Mouse (Mus musculus): ENCODE measurements around the gene Timp3. TPM values are rescaled to one million over a fixed set of nuclear protein-coding genes. Genes with fewer than 3 reads are reported as not detected.

Timp3 gene
- 1.7 and 2.4 TPM in 2 replicates for total RNA-seq (2017)

DNA sequence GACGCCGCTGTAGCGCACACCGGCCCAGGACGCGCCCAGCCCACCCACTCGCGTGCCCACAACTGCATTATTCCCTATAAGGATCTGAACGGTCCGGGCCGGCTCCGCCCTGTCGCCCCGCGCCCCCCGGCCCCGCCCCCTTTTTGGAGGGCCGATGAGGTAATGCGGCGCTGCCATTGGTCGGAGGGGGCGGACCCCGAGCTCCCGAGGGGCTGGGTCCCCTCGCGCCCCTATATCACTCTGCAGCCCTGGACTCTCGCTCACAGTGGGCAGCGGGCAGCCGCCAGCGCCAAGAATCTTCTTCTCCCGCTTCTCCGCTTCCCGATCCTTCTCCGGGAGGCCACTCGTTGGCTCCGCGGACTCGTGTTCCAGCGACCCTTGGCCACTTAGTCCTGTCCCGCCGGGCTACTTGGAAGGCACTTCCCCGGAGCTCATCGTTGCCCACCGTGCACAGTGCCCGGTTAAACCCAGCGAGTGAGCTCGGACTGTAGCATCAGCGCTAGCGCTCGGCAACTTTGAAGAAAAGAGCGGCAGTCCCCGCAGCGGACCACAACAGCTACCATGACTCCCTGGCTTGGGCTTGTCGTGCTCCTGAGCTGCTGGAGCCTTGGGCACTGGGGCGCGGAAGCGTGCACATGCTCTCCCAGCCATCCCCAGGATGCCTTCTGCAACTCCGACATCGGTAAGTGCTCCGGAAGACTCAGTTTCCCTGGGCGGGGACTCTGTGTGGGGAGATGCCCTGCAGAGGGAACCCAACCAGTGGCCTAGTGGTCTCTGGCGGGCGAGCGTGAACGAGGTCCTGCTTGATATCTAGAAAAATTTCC is at the start of gene Timp3:
Gene Timp3, plus strand, starts transcription at position 80 of the 824 bp plus-strand sequence.
- ATAC-seq (replicated peaks in 1 of 2; ENCODE audit: insufficient read depth in 1 of 2, low FRiP score in 2 of 2, low TSS enrichment in 1 of 2, low read depth in 1 of 2, poor library complexity in 2 of 2, severe bottlenecking in 2 of 2): peak; percentile 11 to 29; a peak in 3 of 4 replicates

DNA sequence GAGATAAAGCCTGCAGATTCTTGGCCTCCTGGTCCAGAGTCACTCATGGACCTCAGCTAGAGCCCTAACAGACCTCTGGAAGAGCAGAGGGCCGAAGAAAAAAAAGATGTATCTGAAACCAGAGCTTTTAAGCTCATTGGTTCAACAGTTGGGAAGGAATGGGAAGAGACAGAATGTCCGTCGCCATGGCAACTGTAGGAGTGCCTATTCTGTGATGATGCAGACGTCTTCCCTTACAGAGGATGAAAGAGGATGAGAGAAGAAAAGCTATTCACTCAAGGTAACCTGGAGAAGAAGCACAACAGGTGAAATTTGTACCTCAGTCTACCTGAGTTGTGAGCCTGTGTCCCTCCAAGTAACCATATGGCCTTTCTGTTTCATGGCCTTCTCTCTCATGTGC is 44.0 kb upstream of the Timp3 start:
- no peak for ATAC-seq (replicated peaks in 1 of 2; ENCODE audit: insufficient read depth in 1 of 2, low FRiP score in 2 of 2, low TSS enrichment in 1 of 2, low read depth in 1 of 2, poor library complexity in 2 of 2, severe bottlenecking in 2 of 2)

DNA sequence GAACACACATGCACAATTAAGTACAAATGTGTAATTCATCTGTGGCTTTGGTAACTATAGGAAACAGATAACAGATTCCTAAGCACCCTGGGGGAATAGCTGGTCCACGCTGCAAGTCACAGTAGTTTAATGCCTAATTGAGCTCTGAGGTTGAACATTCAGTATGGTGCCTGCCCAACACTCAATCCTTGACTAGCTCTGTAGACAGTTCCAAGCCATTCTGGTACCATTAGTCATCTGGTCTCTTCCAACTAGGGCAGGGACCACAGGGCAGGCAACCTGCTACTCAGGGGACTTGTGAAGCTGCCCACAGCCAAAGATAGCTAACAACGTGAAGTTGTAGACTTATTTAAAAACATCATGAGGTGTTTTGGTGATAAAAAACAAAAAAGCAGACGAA is 43.1 kb upstream of the Timp3 start:
- ATAC-seq (replicated peaks in 1 of 2; ENCODE audit: insufficient read depth in 1 of 2, low FRiP score in 2 of 2, low TSS enrichment in 1 of 2, low read depth in 1 of 2, poor library complexity in 2 of 2, severe bottlenecking in 2 of 2): no peak

DNA sequence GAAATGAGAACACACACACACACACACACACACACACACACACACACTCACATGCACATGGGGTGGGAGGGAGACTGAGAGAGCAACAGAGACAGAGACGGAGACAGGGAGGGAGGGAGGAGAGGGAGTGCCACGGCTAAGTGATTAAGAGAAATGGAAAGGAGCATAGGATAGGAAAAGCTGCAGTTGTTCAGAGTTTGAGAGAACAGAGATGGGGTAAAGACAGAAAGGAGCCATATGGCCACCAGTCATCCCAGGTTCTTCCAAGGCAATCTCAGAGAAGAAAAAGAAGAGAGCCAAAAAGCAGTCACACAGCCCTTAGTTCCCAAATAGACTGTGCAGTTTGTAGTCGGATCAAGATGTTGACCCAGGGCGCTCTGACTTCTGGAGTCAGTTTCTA is 42.1 kb upstream of the Timp3 start:
- no peak for ATAC-seq (replicated peaks in 1 of 2; ENCODE audit: insufficient read depth in 1 of 2, low FRiP score in 2 of 2, low TSS enrichment in 1 of 2, low read depth in 1 of 2, poor library complexity in 2 of 2, severe bottlenecking in 2 of 2)

DNA sequence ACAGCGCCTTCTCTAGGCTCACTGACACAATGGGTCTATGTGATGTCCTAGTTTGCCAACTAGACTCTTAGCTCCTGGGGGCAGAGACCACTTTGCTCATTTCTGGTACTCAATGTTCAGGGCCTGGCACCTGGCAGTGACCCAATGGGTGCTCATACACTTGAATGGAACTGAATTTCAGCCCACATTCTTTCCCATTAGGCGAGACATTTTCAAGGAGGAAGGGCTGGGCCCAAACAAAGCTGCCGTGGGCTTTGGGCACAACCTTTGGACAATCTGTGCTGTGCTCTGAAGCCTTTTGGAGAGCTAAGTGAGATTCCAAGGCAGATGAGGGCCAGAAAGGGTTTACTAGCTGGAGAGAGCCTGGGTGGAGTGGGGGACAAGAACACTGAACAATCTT is 41.2 kb upstream of the Timp3 start:
- ATAC-seq (replicated peaks in 1 of 2; ENCODE audit: insufficient read depth in 1 of 2, low FRiP score in 2 of 2, low TSS enrichment in 1 of 2, low read depth in 1 of 2, poor library complexity in 2 of 2, severe bottlenecking in 2 of 2): no peak

DNA sequence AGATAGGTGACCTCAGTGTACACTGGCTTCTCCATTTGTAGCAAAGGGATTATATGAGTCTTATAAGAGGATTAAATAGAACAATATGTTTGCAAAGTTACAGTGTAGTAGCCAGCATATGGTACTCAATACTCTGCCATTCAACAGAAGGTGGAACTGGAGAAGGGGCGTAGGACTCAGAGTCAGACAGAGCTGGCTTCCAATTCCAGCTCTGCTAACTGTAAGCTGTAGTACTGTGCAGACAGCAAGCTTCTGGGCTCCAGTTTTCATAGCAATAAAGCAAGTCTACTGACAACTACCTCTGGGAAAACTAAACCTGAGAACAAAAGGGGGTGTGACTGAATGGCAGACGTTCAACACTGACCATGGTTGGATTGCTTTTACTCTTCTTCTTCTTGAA is 38.4 kb upstream of the Timp3 start:
- ATAC-seq (replicated peaks in 1 of 2; ENCODE audit: insufficient read depth in 1 of 2, low FRiP score in 2 of 2, low TSS enrichment in 1 of 2, low read depth in 1 of 2, poor library complexity in 2 of 2, severe bottlenecking in 2 of 2): no peak

DNA sequence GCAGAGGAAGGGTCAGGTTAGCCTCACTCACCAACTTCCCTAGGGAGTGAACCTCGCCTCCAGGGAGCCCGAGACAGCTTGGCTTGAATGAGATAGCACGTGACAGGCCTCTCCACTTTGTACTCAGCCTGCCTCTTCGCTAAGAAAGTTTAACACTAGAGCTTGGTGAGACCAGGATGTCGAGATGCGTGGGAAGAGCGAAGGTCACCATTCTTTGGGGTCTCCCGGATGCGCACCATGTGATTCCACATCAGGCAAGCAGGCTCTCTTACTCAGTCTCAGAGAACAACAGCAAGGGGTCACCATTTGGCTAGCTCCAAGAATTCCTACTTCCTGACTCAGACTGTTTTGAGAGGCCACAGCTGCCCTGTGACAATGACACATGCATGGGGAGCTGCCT is 35.6 kb upstream of the Timp3 start:
- no peak for ATAC-seq (replicated peaks in 1 of 2; ENCODE audit: insufficient read depth in 1 of 2, low FRiP score in 2 of 2, low TSS enrichment in 1 of 2, low read depth in 1 of 2, poor library complexity in 2 of 2, severe bottlenecking in 2 of 2)

DNA sequence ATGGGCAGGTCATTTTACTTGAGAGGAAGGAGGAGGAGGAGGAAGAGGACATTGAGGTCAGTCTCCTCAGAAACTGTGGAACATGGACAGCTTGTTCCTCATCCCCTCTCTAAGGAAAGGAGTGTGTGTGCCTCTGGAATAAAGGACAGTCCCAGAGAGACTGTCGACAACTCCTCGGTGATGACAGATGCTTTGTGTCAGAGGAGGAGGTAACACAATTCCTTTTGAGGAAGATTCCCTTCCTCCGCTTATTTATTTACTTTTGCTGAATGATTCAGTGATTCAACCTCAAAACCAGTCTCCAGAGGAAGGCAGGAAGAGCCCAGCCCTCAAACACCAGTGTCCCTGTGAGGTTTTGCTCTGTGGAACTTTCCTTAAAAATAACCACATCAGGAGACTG is 29.9 kb upstream of the Timp3 start:
- no peak for ATAC-seq (replicated peaks in 1 of 2; ENCODE audit: insufficient read depth in 1 of 2, low FRiP score in 2 of 2, low TSS enrichment in 1 of 2, low read depth in 1 of 2, poor library complexity in 2 of 2, severe bottlenecking in 2 of 2)

DNA sequence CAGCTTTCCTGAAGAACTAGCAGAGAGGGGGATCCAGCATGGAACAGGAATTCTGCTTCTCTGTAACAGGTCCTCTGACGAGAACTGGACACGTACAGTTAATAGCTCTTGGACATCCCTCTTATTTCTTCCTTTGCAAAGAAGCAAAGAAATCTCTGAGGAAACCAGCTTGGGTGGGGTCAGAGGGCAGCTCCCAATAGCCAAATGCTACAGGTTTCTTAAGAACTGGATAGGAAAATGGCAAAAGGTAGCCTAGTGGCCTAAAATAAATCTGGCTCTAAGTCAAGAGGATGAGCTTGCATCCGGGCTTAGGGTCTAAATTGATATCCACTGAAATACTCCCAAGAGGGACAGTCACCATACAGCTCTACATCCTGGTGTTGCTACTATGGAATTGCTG is 27.3 kb upstream of the Timp3 start:
- no peak for ATAC-seq (replicated peaks in 1 of 2; ENCODE audit: insufficient read depth in 1 of 2, low FRiP score in 2 of 2, low TSS enrichment in 1 of 2, low read depth in 1 of 2, poor library complexity in 2 of 2, severe bottlenecking in 2 of 2)

DNA sequence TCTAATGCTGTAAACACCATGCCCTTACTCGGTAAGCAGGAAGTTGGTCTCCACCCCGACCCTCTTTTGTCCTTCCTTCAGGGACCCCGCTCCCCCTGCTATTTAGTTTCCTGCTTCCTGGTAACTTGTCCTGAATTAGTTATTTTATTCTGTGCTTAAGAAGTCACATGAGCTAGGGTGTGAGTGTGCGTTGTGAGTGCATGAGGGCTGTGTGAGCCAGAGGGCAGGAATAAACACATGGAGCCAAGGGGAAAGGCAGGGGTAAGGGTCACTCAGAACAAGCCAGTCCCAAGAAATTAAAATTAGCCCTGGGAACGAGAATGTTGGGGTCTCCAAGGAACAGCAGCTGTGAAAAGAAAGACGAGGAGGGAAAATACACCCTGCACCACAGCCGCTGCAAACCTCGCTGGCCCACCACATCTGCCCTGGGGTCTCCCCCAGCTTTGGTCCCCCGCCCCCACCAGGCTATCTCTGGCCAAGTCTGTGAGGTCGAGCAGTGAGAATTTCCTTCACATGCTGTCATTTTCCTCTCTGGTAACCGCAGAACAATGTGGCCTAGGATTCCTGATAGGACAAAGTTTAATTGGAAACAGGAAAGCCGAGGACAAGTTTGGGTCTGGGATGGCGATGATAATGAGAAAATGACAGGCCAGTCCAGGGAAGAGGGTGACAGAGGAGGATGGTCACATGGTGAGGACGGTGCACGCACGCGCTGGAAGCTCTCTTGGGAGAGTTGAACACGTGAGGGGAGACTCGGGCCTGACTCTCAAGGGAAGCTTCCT is 26.6 kb upstream of the Timp3 start:
- ATAC-seq (replicated peaks in 1 of 2; ENCODE audit: insufficient read depth in 1 of 2, low FRiP score in 2 of 2, low TSS enrichment in 1 of 2, low read depth in 1 of 2, poor library complexity in 2 of 2, severe bottlenecking in 2 of 2): 0 out of 4 replicates have a peak, but pooled peaks have one; percentile 5 to 23

DNA sequence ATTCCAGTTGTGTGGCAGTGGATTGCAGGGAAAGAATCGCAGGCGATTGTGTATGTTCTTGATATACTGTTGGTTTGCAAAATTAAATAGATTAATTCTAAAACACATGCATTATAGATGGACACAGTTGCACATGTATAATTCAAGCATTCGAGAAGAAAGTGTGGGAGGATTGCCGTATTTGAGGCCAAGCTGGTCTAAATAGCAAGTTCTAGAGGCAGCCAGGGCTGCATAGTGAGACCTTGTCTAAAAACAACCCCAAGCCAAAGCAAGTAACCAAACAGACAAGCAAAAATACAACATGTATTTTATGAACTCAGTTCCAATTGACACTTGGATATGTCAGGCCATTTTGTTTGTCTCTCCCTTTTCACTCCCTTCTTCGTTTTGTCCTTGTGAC is 24.6 kb upstream of the Timp3 start:
- no peak for ATAC-seq (replicated peaks in 1 of 2; ENCODE audit: insufficient read depth in 1 of 2, low FRiP score in 2 of 2, low TSS enrichment in 1 of 2, low read depth in 1 of 2, poor library complexity in 2 of 2, severe bottlenecking in 2 of 2)

DNA sequence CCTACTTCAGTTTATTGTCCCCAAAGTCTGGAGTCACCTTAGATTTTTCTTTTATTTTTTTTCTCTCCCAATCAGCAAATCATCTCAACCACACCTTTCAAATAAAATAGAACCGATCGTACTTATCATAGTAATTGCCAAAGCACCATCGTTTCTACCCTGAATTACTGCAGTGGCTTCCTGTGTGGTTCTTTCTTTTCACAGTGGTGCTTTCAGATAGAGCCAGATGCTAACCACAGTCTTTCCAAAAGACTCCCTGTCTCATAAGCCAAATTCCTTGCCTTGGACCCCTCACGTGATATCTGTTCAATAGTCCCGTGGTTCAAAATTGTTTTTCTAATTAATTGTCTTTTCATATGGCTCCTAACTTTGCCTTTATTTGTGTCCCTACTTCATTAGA is 22.8 kb upstream of the Timp3 start:
- peak; percentile 50 to 58; a peak in 3 of 4 replicates for ATAC-seq (replicated peaks in 1 of 2; ENCODE audit: insufficient read depth in 1 of 2, low FRiP score in 2 of 2, low TSS enrichment in 1 of 2, low read depth in 1 of 2, poor library complexity in 2 of 2, severe bottlenecking in 2 of 2)

DNA sequence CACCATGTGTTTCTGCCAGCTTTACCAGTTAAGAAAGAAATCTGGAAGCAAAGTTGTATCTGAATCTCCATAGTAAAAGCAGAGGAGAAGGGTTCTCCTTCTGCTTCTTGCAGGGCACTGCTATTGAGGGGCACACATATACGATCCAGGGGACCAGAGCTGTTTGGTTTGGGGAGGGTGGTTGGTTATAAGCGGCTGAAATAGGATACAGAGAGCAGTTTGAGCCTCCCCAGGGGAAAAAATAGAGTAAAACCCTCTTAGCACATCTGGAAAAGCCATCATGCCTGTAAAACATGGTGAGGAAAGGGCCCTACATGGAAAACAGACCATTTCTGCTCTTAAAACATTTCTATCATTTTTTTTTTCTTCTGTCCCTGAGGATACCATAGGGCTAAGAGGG is 21.7 kb upstream of the Timp3 start:
- ATAC-seq (replicated peaks in 1 of 2; ENCODE audit: insufficient read depth in 1 of 2, low FRiP score in 2 of 2, low TSS enrichment in 1 of 2, low read depth in 1 of 2, poor library complexity in 2 of 2, severe bottlenecking in 2 of 2): no peak

DNA sequence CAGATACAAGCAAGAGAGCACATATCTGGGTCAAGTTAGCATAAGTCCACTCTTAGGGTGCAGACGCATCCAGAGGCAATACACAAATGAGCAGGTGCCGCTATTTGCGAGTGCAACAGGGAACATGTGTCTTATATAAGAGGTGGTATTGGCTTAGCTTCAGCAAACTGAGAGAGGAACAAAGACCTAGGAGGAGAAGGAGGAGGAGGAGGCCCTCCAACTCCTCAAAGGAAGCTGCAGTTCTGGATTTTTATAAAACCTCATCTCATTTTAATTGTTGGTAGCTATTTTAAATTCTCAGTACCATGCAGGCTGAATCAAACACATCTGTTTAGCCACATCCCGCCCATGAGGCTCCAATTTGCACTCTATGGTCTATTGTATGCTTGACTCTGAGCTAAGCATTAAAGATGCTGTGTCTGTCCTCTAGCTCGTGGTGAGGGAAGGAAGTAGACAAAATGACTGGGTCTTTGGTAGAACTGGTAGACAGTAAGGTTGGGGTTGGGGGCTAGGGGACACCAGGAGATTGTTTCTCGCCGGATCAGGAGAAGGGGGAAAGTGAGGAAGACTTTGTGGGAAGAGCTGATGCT is 20.5 kb upstream of the Timp3 start:
- peak; percentile 48 to 51; a peak in 1 of 4 replicates for ATAC-seq (replicated peaks in 1 of 2; ENCODE audit: insufficient read depth in 1 of 2, low FRiP score in 2 of 2, low TSS enrichment in 1 of 2, low read depth in 1 of 2, poor library complexity in 2 of 2, severe bottlenecking in 2 of 2)

DNA sequence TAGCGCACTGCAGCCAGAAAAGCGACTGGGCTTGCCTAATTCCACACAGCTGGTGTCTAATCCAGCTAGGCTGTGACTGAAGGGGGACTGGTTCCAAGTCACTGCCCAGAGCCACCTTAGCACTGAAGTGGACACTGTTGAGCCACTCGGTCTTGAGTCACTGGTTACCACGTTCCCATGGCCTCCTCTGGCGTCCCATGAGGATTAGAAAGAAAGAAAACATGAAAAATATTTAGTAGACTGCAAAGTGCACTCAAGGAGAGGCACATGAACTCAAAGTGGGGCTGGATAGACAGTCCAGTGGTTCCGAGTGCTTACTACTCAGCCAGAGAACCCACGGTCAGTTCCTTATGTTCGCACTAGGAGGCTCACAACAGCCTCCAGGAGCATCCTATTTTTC is 18.9 kb upstream of the Timp3 start:
- no peak for ATAC-seq (replicated peaks in 1 of 2; ENCODE audit: insufficient read depth in 1 of 2, low FRiP score in 2 of 2, low TSS enrichment in 1 of 2, low read depth in 1 of 2, poor library complexity in 2 of 2, severe bottlenecking in 2 of 2)

DNA sequence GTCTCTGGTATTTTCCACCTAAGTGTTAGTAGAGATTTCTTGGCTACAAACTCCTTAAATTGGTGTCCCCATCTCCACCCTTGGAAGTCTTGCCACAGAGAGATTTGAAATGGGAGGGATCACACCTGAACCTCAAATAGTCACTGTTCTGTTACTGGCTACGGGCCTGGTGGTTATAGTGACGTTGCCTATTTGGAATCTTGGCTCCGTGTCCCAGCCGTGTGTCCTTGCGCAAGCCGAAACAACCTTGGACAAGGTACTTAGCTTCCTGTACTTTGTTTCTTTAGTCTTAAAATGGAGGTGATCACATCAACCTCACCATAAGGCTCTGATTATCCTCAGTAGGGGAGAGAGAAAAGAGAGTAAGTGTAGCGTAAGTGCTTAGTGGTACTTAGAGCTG is 13.7 kb upstream of the Timp3 start:
- ATAC-seq (replicated peaks in 1 of 2; ENCODE audit: insufficient read depth in 1 of 2, low FRiP score in 2 of 2, low TSS enrichment in 1 of 2, low read depth in 1 of 2, poor library complexity in 2 of 2, severe bottlenecking in 2 of 2): no peak

DNA sequence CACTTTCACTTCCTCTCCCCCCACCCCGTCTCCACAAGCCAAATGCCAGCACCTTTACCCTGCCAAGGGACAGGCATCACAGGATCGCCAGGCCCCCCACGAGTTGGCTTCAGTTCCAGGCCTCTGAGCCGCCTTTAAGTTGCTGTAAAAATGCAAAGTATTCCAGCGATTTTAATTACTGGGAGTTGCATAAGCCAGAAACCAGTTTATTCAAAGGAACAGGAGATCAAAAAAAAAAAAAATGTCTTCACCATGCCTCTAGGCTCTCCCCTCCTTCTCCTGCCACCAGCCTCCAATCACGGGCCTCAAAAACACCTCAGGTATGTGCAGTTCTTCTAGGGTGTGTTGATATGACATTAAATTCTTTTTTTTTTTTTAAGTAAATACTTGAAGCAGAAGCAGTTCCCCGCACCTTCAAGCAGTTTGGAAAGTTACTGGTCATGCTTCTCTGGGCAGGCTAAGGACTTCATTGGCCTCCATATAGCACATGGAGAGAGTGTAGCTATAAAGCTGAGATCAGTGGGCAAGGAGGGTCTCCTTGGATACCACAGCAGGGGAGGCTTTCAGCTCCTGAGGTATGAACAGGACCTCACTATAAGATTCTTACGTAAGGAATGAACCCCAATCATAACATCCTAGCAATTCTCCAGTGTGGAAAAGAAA is 9.9 kb upstream of the Timp3 start:
- no peak for ATAC-seq (replicated peaks in 1 of 2; ENCODE audit: insufficient read depth in 1 of 2, low FRiP score in 2 of 2, low TSS enrichment in 1 of 2, low read depth in 1 of 2, poor library complexity in 2 of 2, severe bottlenecking in 2 of 2)

DNA sequence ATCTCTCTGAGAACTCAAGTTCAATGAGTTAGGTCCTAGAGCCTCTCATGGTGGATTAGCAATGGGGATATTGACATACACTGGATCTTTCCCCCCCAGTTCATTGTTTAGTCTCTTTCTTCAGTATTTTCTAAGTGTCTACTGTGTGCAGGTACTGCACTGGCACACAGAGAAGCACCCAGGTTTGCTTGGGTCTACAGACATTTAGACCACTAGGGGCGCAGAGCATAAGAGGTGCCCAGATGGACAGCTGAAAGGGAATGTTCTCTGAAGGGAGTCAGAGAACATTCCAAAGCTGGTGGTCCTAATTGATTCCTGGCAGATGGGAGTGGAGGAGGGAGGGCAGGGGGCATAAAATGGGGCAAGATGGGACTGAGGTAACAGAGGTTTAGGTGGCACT is 6.3 kb upstream of the Timp3 start:
- no peak for ATAC-seq (replicated peaks in 1 of 2; ENCODE audit: insufficient read depth in 1 of 2, low FRiP score in 2 of 2, low TSS enrichment in 1 of 2, low read depth in 1 of 2, poor library complexity in 2 of 2, severe bottlenecking in 2 of 2)
